Mouse (Mus musculus): ENCODE measurements at regions not wholly inside any gene's neighbourhood (a gene's known extent, or its start where the extent isn't known, plus 50 kb on each side); places are given as distances from the start of the nearest gene placed in this dataset.

GRCm38 (mm10) chr5:97256445-97257060, 135.6 kb downstream of the Naa11 start:
- Histone ChIP-seq H3K4me3 (replicated peaks; ENCODE audit: low read length) (no peak overlapping the region), H3K9ac (no peak overlapping the region), H3K36me3 (replicated peaks; ENCODE audit: control insufficient read depth, insufficient read depth) (no peaks in the 10 kb centered on the region), H3K4me1 (replicated peaks; ENCODE audit: control insufficient read depth, insufficient read depth, low read length) (no peaks in the 10 kb centered on the region), H3K27me3 (ENCODE audit: control insufficient read depth, insufficient read depth, low read length) (no peaks in the 10 kb centered on the region), H3K27ac (no peak overlapping the region), H3K9me3 (ENCODE audit: control insufficient read depth, low read length) (no peaks in the 10 kb centered on the region), H3K4me2 (replicated peaks) (no peak overlapping the region)
- ATAC-seq (ENCODE audit: low FRiP score) (peak; percentile 60; the same call in 1 of the 2 replicates), DNase-seq (ENCODE audit: low spot score) (no peak)
- WGBS: 37% methylated on average over 7 of the region's 7 CpGs

GRCm38 (mm10) chr5:97236930-97237329, 125.5 kb upstream of the Paqr3 start:
- Histone ChIP-seq H3K27me3 (ENCODE audit: control insufficient read depth, insufficient read depth, low read length) (no peaks in the 10 kb centered on the region), H3K9ac (no peak overlapping the region), H3K4me2 (replicated peaks) (no peak overlapping the region), H3K9me3 (ENCODE audit: control insufficient read depth, low read length) (no peaks in the 10 kb centered on the region), H3K27ac (no peak overlapping the region), H3K36me3 (replicated peaks; ENCODE audit: control insufficient read depth, insufficient read depth) (no peaks in the 10 kb centered on the region), H3K4me1 (replicated peaks; ENCODE audit: control insufficient read depth, insufficient read depth, low read length) (no peaks in the 10 kb centered on the region), H3K4me3 (replicated peaks; ENCODE audit: low read length) (no peak overlapping the region)
- ATAC-seq (ENCODE audit: low FRiP score) (no peak), DNase-seq (ENCODE audit: low spot score) (no peak)
- WGBS: 87% methylated on average over 2 of the region's 2 CpGs

- Histone ChIP-seq H3K4me1 (replicated peaks; ENCODE audit: control insufficient read depth, insufficient read depth, low read length) (peaks cover 8% of the 10 kb centered on the region; the same call in 1 of the 2 replicates), H3K4me3 (replicated peaks; ENCODE audit: low read length) (no peak overlapping the region), H3K4me2 (replicated peaks) (no peak overlapping the region), H3K9me3 (ENCODE audit: control insufficient read depth, low read length) (no peaks in the 10 kb centered on the region), H3K9ac (no peak overlapping the region), H3K27me3 (ENCODE audit: control insufficient read depth, insufficient read depth, low read length) (no peaks in the 10 kb centered on the region), H3K36me3 (replicated peaks; ENCODE audit: control insufficient read depth, insufficient read depth) (no peaks in the 10 kb centered on the region), H3K27ac (no peak overlapping the region)
- ATAC-seq (ENCODE audit: low FRiP score) (no peak), DNase-seq (ENCODE audit: low spot score) (no peak)
- 41% methylated on average over 2 of the region's 2 CpGs for WGBS
These were observed 115.0 kb upstream of the Paqr3 start for GRCm38 (mm10) chr5:97226425-97226824.

GRCm38 (mm10) chr5:97223238-97223857, 112.0 kb upstream of the Paqr3 start:
- peak; percentile 54 for DNase-seq (ENCODE audit: low spot score)
- Histone ChIP-seq H3K27ac (peak overlapping the region; percentile 72), H3K9me3 (ENCODE audit: control insufficient read depth, low read length) (no peaks in the 10 kb centered on the region), H3K4me2 (replicated peaks) (peak overlapping the region; percentile 59), H3K9ac (peak overlapping the region; percentile 61), H3K36me3 (replicated peaks; ENCODE audit: control insufficient read depth, insufficient read depth) (no peaks in the 10 kb centered on the region), H3K27me3 (ENCODE audit: control insufficient read depth, insufficient read depth, low read length) (no peaks in the 10 kb centered on the region), H3K4me1 (replicated peaks; ENCODE audit: control insufficient read depth, insufficient read depth, low read length) (peaks cover 8% of the 10 kb centered on the region; the same call in 1 of the 2 replicates), H3K4me3 (replicated peaks; ENCODE audit: low read length) (peak overlapping the region; percentile 37)
- ATAC-seq (ENCODE audit: low FRiP score): peak; percentile 60; the same call in 1 of the 2 replicates
- 38% methylated on average over 12 of the region's 12 CpGs for WGBS

DNA sequence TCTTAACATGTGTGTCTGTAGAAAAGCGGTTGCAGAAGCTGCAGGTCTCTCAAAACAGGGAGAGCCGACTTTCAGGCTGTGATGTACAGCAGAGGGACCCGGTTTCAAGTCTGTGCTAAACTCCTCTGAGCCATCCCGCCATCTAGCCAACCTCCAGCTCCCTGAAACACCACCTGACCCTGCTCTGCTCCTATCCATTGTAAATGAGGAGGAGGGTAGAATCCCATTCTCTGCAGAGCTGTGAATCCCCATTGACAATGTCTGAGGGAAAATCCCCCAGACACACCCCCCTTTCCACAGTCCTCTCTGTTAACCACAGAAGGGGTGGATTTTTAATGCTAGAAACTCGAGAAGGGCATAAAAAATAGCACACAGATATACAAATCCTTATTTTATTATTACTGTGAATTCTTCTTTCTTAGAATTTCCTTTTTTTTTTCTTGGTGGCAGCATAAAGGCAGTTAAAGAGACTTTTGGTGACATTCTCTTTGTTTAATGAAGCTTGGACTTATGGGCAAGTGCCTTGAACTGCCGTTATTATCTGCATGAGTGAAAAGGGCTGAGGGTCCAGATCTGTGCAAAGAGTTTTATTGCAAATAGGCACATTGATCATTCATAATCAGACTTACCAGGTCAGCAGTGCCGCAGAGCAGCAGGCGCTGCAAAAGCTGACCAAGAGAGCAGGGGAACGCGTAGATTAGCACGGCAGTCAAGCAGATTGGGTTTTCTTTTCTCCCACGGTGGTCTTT, 111.3 kb upstream of the Paqr3 start:
- ATAC-seq (ENCODE audit: low FRiP score) (peak; percentile 65; the same call in 1 of the 2 replicates), DNase-seq (ENCODE audit: low spot score) (peak; percentile 26)
- H3K27me3 ChIP-seq (ENCODE audit: control insufficient read depth, insufficient read depth, low read length): no peaks in the 10 kb centered on the region
- H3K36me3 ChIP-seq (replicated peaks; ENCODE audit: control insufficient read depth, insufficient read depth): no peaks in the 10 kb centered on the region
- 21% methylated on average over 12 of the region's 12 CpGs for WGBS
- H3K4me2 ChIP-seq (replicated peaks): peak overlapping the region; percentile 59
- peak overlapping the region; percentile 72 for H3K27ac ChIP-seq
- peak overlapping the region; percentile 37 for H3K4me3 ChIP-seq (replicated peaks; ENCODE audit: low read length)
- H3K9ac ChIP-seq: peak overlapping the region; percentile 61
- H3K9me3 ChIP-seq (ENCODE audit: control insufficient read depth, low read length): no peaks in the 10 kb centered on the region
- H3K4me1 ChIP-seq (replicated peaks; ENCODE audit: control insufficient read depth, insufficient read depth, low read length): peaks cover 8% of the 10 kb centered on the region; the same call in 1 of the 2 replicates

GRCm38 (mm10) chr5:97218712-97219111, 107.3 kb upstream of the Paqr3 start:
- no peak for ATAC-seq (ENCODE audit: low FRiP score)
- no peaks in the 10 kb centered on the region for H3K36me3 ChIP-seq (replicated peaks; ENCODE audit: control insufficient read depth, insufficient read depth)
- 24% methylated on average over 1 of the region's 1 CpGs for WGBS

GRCm38 (mm10) chr5:97205606-97206005, 94.2 kb upstream of the Paqr3 start:
- no peak overlapping the region for H3K4me2 ChIP-seq (replicated peaks)
- H3K9ac ChIP-seq: no peak overlapping the region
- H3K27ac ChIP-seq: no peak overlapping the region
- H3K4me1 ChIP-seq (replicated peaks; ENCODE audit: control insufficient read depth, insufficient read depth, low read length): no peaks in the 10 kb centered on the region
- H3K36me3 ChIP-seq (replicated peaks; ENCODE audit: control insufficient read depth, insufficient read depth): no peaks in the 10 kb centered on the region
- DNase-seq (ENCODE audit: low spot score) (no peak), ATAC-seq (ENCODE audit: low FRiP score) (no peak)
- no peaks in the 10 kb centered on the region for H3K9me3 ChIP-seq (ENCODE audit: control insufficient read depth, low read length)
- no peaks in the 10 kb centered on the region for H3K27me3 ChIP-seq (ENCODE audit: control insufficient read depth, insufficient read depth, low read length)
- H3K4me3 ChIP-seq (replicated peaks; ENCODE audit: low read length): no peak overlapping the region
- 73% methylated on average over 4 of the region's 4 CpGs for WGBS

More at GRCm38 (mm10) chr5:97218712-97219111, 107.3 kb upstream of the Paqr3 start:
- Histone ChIP-seq H3K27me3 (ENCODE audit: control insufficient read depth, insufficient read depth, low read length) (no peaks in the 10 kb centered on the region), H3K4me3 (replicated peaks; ENCODE audit: low read length) (no peak overlapping the region), H3K4me2 (replicated peaks) (no peak overlapping the region), H3K4me1 (replicated peaks; ENCODE audit: control insufficient read depth, insufficient read depth, low read length) (peaks cover 8% of the 10 kb centered on the region; the same call in 1 of the 2 replicates), H3K27ac (no peak overlapping the region), H3K9me3 (ENCODE audit: control insufficient read depth, low read length) (no peaks in the 10 kb centered on the region), H3K9ac (no peak overlapping the region)
- DNase-seq (ENCODE audit: low spot score): no peak

DNA sequence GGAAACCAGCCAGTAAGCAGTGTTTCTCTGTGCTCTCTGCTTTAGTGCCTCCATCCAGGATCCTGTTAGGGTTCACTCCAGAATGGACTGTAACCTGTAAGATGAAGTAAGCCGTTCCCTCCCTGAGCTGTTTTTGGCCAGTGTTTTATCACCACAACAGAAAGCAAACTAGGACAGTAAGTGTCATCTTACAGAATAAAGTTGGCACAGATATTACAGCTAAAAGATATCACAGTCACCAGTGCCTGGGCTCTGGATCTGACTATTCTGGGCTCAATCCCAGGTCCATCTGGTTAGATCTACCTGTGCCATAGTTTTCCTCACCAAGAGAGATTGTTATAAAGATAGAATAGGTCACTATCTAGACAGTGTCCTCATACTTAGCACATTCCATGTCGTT, 92.9 kb upstream of the Paqr3 start:
- DNase-seq (ENCODE audit: low spot score) (no peak), ATAC-seq (ENCODE audit: low FRiP score) (no peak)
- Histone ChIP-seq H3K27ac (no peak overlapping the region), H3K9ac (no peak overlapping the region), H3K9me3 (ENCODE audit: control insufficient read depth, low read length) (no peaks in the 10 kb centered on the region), H3K4me2 (replicated peaks) (no peak overlapping the region), H3K27me3 (ENCODE audit: control insufficient read depth, insufficient read depth, low read length) (no peaks in the 10 kb centered on the region), H3K36me3 (replicated peaks; ENCODE audit: control insufficient read depth, insufficient read depth) (no peaks in the 10 kb centered on the region), H3K4me1 (replicated peaks; ENCODE audit: control insufficient read depth, insufficient read depth, low read length) (no peaks in the 10 kb centered on the region), H3K4me3 (replicated peaks; ENCODE audit: low read length) (no peak overlapping the region)
- WGBS: 90% methylated on average over 2 of the region's 2 CpGs

GRCm38 (mm10) chr5:97203646-97204045, 92.2 kb upstream of the Paqr3 start:
- Histone ChIP-seq H3K4me1 (replicated peaks; ENCODE audit: control insufficient read depth, insufficient read depth, low read length) (no peaks in the 10 kb centered on the region), H3K4me3 (replicated peaks; ENCODE audit: low read length) (no peak overlapping the region), H3K9me3 (ENCODE audit: control insufficient read depth, low read length) (no peaks in the 10 kb centered on the region), H3K4me2 (replicated peaks) (no peak overlapping the region), H3K9ac (no peak overlapping the region), H3K27me3 (ENCODE audit: control insufficient read depth, insufficient read depth, low read length) (no peaks in the 10 kb centered on the region), H3K27ac (no peak overlapping the region), H3K36me3 (replicated peaks; ENCODE audit: control insufficient read depth, insufficient read depth) (no peaks in the 10 kb centered on the region)
- 91% methylated on average over 1 of the region's 1 CpGs for WGBS
- DNase-seq (ENCODE audit: low spot score): no peak
- no peak for ATAC-seq (ENCODE audit: low FRiP score)

Measured in hindbrain, embryonic 14.5 days (tissue).